Mouse (Mus musculus): ENCODE results near the gene Pld5.

GRCm38 (mm10) chr1:175920029-175920428 lies 355.1 kb downstream of the Pld5 start, which contains the start of gene Gm38100:
- TF ChIP-seq POLR2A (IDR thresholded peaks at IDR 0.05; ENCODE audit: extremely low read depth, insufficient read depth, low read length), result no peak
- TF ChIP-seq CTCF (IDR thresholded peaks at IDR 0.05; ENCODE audit: low read depth, low read length), result no peak

Measured in liver, adult 2 months (tissue).